Mouse (Mus musculus) adrenal gland, adult 2 months (tissue): ENCODE data around the gene Vangl1. TPM values are rescaled to one million over a fixed set of nuclear protein-coding genes. Genes with fewer than 3 reads are reported as not detected.

Experiments used
- DNase-seq: peaks from one replicate; pipeline ENCODE4 v3.0.0; 2021
- long read RNA-seq: library from polyadenylated mRNA; stranded (forward); transcript quantifications from one replicate; pipeline ENCODE4 v2.0.0, GENCODE M21; 2021
- polyA plus RNA-seq: library from polyadenylated mRNA; depleted of rRNA; stranded (reverse); fragments of >200 nt; gene quantifications from 2 replicates; pipeline ENCODE4 v1.2.3, GENCODE M21; 2012; rRNA removed
- total RNA-seq, 2 experiments: library from RNA; stranded (reverse); gene quantifications; 2 replicates each; pipeline ENCODE4 v1.2.3; 2021

Vangl1 gene
- 10 to 100 TPM; 33.2 to 33.4 TPM for total RNA-seq
- 19.4 and 27.3 TPM in 2 replicates for polyA plus RNA-seq
- long read RNA-seq, full-length matches to known transcripts, result 11 of 15 reads
- long read RNA-seq, partial matches to known transcripts, result 4 of 15 reads
- long read RNA-seq, other reads (novel, unspliced or antisense), result 0 of 15 reads

DNA sequence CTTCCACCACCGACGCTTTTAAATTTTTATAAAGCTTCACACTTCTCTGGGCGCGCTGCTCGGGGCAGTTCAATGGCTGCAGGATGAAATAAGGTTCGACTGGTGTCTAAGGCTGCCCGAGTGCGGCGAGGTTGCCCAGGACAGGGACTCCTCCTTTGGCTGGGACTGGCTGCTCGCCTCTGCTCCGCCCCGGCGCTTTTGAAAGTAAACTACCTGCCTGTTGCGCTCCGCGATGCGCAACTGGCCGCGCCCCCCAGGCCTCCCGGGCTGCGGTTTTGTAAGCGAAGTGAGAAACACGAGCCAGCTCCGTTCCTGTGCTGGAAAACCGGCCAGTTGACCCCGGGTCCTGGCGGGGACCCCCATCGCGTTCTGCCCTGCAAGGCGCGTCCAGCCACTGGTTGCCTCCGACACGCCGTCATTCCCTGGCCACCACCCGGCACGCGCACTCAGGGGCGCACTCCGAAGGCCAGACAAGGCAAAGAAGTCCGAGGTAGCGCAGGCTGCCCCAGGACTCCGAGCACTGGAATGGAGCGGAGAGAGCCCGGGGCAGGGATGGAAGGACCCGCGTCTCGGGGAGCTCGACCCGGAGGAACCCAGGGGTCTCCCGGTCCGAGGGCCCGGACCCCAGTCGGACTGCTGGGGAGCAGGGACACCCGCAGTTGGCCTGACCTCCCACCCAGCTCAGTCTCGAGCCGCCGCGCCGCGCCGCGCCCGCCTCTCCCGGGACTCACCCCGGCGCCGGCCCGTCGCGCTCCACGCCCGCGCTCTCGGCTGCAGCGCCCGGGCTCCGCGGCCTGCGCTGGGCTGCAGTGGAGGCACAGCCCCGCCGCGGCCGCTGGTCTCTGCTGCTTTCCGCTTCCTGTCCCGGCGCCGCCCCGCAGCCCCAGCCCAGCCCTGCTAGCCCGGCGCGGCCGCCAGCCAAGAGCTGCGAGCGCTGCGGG, at the start of gene Vangl1:
Gene Vangl1 (minus strand): TSS at position 913 of the 941 bp plus-strand sequence.
- DNase-seq, result peak; percentile 91

DNA sequence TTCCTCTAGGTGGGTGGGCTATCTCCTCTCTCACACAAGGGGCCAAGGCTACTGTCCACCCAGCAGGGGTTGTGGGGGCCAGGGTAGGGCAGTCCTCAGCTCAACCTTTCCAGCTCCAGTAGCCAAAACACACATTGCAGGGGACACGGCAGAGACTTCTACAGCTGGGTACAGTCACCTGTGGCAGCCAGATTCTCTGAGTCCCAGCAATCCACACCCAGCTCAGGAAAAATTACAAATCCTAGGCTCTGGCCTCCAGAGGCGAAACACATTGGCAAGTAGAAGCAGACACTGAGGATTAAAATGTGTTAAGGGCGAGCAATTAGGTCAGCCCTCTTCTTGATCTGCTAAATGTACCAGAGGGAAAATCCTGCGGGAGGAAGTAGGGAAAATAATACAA, 49.1 kb upstream of the Vangl1 start:
- DNase-seq, result no peak

DNA sequence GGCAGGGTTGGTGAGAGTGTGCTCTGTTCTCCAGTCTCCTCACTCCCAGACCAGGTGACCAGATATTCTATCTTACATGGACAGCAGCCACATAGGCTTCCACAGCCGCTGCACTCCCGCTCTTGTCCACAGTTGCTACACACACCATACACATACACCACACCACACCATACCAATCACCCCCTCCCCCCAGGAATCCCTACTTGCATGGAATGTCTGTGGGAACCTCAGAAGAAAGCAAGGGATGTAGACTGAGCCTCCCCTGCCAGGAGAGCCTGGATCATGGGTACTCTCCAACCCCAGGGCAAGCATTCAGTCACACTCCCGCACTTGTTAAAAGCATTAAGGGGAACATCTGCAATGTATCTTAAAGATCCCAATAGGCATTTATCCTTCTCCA, 48.4 kb upstream of the Vangl1 start:
- no peak for DNase-seq

DNA sequence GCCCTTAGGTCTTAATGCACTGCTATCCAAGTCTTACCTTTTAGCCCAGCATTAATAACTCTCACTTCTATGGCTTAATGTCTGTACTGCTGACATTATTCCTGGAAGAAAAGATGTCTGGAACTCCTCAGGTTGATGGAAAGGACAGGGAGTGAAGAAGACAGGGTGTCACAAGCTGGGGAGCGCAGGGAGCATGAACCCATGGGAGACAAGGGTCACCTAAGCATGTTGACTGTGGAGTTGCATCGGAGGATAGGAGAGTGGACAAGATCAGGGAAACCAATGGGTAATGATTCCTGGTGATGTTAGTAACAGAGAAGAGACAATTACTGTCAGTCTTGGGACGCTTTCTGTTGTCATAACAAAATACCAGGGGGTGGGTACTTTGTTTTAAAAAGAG, 46.4 kb upstream of the Vangl1 start:
- no peak for DNase-seq

DNA sequence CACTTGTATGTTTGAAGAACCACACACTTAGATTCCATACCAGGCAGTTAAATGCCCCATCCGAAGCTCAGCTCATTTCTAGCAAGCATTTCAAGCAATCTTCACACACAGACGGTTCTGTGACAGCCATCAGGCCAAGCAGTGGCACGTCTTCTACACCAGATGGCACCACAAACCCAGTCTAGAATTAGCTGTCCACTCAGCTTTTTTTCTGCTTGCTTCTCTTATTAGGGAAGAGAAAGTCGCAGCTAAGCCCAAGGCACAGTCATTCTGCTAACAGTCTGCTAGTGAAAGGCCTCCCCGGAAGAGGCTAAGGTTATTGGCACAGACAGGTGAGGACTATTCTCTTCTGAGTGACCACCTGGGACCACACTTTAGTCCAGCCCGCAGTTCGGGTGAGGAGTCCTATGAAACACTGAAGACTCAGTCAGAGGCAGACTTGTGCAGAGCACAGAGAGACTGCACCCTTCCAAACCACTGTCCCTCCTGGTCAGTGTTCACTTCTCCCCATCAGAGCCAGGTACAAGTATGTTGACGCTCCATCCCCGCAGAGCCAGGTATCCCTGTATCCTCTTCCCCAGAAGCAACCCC, 45.0 kb upstream of the Vangl1 start:
- DNase-seq, result peak; percentile 48

DNA sequence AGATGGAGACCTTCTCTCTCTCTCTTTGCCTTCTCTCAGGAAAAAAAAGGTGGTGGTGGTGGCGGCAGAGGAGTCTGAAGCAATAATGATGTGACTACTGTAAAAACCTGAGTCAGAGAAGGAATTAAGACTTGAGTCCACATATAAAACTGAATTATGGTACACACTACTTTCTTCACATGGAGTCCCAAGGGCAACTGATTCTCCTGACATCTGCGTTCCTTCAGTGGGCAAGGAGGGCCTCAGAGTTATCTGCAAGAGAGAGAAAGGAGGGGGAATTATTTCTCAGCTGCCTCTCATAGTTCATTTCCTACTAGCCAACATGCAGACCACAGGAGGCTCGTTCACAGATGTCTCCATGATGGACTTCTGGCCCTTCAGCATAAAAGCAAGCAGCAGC, 40.1 kb upstream of the Vangl1 start:
- no peak for DNase-seq

DNA sequence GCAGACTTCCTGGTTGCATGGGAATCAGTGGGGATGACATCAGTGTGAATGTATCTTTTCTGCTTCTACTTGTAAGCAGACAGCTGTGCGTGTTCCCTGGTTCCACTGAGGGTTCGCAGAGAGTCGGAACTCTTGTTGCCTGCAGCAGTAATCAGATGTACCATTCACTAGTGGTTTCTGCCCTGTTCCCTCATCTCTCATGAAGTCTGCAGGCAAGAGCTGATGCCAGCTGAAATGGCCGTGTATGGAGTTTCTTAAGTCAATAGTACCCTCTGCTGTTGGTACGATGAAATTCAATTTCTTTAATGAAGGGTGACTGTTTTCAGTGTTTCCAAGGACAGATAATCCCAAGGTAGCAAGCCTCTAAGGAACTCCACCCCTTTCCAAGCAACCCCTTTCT, 38.4 kb upstream of the Vangl1 start:
- DNase-seq, result peak; percentile 13

DNA sequence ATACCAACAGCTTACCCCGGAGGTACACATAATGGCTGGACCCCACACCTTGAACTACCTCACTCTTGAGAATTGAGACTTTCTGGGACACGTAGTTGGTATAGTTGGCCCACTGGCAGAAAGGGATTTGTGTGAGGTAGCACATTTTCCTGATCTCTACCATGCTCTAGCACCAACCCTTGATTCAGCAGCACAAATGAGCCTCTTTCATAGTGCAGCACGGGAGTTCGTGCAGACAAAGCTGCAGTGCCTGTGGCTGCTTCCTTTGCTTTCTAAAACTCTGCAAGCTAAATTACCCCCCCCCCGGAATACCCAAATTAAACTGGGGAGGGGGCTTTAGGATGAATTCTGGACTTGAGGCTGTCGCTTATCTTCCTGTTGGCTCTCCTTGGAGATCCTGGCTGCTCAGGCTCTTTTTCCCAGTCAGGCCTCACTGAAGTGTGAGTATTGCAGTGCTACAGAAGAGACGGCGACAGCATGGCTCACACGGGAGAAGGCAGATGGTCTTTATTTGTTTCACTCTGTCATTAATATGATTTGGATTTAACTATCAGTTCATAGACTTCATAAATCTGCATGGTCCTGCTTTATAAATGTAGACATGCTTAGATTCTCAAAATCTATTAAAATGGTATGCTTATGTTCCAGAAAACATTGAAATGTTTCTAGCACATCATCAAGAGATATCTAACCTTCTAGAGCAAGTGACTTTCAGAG, 27.1 kb upstream of the Vangl1 start:
- DNase-seq, result no peak

DNA sequence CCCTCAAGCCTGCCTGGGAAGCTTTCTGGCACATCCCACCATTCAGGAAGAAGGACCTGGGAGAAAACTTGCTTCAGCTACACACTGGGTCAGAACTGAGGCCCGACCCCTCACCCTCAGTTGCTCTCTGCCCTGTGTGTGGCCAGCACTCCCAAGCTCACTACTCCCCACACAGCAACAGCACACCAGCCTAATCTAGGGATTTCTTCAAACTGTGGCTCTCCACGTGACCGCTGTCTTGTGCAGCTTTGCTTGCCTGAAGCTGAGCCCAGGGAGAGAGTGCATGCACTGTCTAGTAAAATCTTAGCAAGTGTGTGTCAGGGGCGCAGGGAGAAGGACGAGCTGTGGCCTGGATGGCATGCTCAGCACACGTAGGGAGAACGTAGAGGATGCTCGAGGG, 18.3 kb upstream of the Vangl1 start:
- no peak for DNase-seq

DNA sequence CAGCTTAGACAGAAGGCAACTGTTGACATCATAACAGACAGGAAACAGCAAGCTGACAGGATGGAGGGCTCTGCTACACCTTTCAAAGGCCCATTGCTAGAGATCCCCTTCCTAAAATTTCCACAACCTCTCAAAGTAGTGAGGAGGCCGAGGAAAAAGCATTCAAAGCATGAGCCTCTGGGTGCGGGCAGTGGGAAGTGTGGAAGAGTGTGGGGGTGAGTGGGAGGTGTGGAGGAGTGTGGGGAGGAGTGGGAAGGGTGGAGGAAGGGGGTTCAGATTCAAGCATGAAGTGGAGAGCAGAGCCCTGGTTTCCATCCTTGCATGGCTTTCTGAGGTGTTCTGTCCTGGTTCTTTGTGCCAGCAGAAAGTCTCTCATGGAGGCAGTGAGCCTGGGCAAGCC, 13.8 kb upstream of the Vangl1 start:
- no peak for DNase-seq

DNA sequence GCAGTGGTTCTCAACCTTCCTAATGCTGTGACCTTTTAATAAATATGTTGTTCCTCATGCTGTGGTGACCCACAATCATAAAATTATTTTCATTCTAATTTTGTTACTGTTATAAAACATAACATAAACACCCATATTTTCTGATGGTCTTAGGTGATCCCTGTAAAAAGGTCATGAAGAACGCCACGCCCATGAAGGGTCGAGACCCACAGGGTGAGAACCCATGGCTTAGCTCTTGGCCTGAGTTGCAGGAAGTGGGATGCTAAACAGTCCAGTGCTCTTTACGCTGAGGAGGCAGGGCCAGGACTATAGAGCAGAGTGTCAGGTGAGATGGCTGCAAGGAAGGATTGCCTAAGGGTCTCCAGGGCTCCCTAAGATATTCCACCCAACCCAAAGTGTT, 10.2 kb upstream of the Vangl1 start:
- DNase-seq, result no peak

DNA sequence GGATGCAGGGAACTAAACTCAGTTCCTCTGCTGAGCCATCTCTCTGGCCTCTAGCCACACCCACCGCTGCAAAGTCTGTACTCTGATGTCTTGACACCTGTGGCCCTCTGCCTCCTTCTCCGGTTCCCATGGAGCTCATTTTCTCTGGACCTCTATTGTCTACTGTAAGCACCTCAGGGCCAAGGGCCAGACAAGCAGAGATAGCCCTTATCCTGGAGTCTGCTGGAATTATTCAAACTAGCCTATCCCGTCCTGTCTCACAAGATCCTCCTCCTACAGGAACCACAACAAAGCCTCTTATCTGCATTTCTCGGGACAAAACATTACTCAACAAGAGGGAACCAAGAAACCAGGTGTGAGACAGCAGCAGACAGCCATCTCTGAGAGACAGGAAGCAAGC, 9.8 kb upstream of the Vangl1 start:
- no peak for DNase-seq

DNA sequence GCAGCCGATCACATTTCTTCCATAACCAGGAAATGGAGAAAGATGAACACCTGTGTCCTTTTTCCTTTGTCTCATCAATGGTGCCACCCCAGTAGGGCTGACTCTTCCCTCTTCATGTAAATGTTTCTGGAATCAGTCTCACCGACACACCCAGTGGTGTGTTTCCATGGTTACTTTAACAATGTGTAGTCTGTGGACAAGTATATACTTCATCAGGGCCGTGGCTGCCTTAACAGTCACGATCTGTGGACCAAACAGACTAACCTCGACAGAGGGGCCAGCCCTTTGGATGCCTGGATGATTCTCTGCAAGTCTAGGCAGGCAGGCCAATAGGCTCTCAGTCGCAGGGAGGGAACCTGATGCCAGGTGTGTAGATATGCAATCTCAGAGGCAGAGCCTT, 8.4 kb upstream of the Vangl1 start:
- no peak for DNase-seq

DNA sequence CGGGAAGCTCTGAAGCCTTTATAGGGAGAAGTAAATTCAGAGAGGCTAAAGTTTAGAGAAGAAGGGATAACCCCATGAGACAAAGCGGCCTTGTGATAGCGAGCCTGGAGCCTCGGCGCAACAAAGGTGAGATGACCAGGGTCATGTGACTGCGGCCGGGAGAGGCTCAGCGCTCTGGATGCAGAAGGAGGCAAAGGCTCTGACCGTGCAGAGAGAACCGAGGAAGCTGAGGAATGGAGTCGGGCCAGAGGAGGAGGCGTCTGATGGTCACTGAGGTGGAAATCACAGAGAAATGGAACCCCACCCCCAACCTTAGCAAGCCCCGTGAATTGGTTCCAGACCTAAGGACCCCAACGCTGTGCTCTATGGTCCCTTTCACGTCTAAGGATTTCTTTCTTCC, 7.8 kb upstream of the Vangl1 start:
- no peak for DNase-seq

DNA sequence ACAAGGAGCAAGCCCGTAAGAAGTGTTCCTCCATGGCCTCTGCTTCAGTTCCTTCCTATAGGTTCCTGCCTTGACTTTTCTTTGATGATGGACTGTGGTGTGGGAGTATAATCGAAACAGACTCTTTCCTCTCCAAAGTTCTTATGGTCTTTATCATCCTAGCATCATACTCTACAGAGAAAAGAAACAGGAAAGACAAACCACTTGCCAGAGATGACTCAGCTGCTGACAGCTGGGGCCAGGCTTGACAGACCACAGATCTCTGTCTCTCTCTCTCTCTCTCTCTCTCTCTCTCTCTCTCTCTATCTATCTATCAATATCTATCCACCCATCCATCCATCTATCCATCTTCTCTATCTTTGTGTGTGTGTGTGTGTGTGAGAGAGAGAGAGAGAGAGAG, 6.8 kb upstream of the Vangl1 start:
- DNase-seq, result no peak

DNA sequence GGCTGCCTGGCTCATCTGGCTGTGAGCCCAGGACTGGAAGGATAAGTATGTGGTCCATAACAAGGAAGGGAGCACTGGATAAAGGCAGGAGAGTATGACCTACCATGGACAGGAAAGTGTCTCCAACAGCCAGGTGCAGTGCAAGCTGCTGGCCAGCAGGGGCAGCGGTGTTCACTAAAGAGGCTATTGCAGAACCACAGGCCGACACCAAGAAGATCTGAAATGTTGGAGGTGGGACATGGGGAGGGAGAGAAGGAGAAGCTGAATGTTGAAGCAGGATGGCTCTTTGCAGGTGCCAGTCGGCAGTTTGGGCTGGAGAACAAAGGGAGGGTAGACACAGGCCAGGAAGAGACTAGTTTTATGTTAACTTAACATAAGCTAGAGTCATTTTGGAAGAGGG, 6.3 kb upstream of the Vangl1 start:
- DNase-seq, result no peak

DNA sequence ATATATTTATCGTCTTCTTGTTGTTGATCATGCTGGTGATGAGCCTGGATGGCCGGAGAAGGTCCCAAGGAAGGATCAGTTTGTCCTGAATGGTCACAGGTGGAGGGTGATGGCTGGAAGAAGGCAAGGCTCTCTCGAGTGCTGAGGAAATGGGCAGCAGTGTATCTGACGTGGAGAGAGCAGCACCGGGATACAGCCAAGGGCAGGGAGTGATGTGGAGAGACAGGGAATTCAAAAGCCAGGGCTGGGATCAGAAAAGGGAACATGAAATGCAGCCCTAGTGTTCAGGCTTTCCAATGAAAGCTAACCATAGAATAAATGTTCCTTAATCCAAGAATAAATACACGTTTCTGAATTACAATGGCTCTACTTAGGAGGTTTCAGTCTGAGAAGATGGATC, 4.4 kb upstream of the Vangl1 start:
- DNase-seq, result no peak

DNA sequence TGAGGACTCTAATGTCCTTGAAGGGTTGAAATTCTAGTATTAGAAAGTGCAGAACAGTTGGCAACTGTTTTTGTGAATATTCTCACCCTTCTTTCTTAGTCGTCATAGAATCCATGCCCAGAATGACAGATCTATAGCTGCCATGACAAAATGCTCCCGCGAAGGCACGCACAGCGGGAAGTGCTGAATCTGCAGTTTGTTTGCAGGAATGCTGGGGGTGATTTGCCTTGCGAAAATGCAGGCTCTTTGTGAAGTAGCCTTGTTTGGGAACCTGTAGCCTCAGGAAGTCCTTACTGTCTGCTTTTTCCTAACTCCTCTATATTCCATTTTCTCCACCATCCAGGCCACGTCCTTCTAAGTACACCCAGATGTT, 951 bp upstream of the Vangl1 start:
- DNase-seq, result no peak

DNA sequence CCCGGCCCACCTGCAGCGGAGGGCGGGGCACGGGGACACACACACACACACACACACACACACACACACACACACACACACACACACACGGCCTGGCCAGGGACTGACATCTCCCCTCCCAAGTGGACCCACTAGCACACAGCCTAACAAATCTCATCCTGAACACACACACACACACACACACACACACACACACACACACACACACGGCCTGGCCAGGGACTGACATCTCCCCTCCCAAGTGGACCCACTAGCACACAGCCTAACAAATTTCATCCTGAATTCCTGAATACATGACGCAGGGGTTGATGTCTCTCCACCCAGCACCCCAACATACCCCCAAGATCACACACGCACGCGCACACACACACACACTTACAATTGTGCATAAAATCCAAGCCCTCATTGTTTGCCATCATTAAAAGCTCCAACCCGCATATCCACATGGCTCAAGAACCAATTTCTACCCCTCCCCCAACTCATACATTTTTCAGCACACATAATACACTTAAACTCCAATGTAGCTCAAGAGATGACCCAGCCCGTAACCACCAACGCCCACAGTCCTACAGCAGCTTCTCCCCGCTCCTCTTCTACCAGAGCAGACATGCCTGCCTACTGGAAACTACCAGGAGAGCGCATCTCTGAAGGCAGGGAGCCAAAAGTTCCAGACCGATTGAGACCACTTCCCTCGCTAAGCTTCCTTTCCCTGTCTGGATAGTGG, 403 bp upstream of the Vangl1 start:
- DNase-seq, result peak; percentile 36

DNA sequence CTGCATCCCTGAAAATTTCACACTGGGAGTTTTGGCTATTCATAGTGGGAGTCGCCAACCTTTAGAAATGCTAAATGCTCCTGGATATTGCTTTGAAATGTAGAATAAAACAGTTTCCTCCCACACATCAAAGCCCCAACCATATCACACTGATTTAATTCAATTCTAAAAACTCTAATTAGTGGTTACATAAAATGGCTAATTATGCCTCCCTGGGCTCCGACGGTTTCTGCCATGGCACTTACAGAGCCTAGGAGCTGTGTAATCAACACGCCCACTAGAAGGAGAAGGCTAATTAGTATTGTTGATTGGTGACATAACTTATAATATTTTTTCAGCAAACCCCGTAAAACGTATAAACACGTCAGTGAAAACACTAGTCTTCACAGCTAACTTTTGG, 1.4 kb downstream of the Vangl1 start:
- no peak for DNase-seq

DNA sequence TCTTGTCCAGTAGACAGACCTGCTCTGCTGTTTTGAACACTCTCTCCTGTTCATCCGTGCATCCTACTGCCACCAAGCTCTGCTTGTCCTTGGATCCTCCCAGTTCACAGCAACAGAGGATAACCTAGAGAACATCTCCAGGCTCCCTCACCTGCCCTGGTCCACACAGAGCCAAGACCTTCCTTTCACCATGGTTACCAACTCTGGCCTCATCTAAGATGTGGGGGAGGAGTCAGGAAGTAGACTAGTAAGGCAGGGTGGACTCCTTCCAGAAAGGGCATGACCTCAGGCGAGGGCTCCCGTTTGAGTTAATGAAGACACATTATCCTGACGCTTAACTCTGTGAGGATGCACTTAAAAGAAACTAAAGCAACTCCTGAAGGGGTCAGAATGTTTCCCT, 4.5 kb downstream of the Vangl1 start:
- DNase-seq, result no peak

DNA sequence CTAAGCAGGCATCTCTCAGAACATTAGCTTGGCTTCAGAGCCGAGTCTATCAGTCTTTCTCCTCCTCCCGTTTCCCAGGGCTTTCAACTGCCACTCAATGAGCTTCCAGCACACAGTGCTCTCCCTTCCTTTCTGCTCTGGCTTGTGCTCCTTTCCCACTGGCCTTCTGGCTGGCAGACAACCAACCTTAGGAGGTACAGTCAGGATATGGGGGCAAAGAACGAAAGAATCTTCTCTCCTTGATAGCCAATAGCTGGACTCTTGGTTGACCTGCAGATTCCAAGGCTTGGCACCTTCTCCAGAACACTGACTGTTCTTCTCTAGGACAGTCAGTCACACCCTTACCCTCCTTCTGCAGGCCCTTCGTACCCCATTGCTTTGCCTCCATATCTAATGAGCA, 5.3 kb downstream of the Vangl1 start:
- no peak for DNase-seq
